Mouse (Mus musculus): ENCODE data around the gene Zfp358. TPM values are rescaled to one million over a fixed set of nuclear protein-coding genes. Genes with fewer than 3 reads are reported as not detected.

Zfp358 gene
- total and polyA plus RNA-seq, 2 experiments from 2014 or later: 25.0 to 59.7 TPM

GRCm38 (mm10) chr8:3485192-3485591 lies 7.7 kb upstream of the Zfp358 start:
- Histone ChIP-seq H3K27ac (ENCODE audit: low read depth) (no peak overlapping the region), H3K4me1 (ENCODE audit: control insufficient read depth, insufficient read depth) (0 out of 2 replicates have a peak, but pooled peaks cover 9% of the 10 kb centered on the region), H3K27me3 (ENCODE audit: control insufficient read depth, insufficient read depth, low read length) (no peaks in the 10 kb centered on the region), H3K9me3 (replicated peaks; ENCODE audit: control insufficient read depth, low read length) (no peaks in the 10 kb centered on the region), H3K36me3 (replicated peaks; ENCODE audit: control insufficient read depth, insufficient read depth, low read length) (no peaks in the 10 kb centered on the region), H3K4me2 (ENCODE audit: low read depth, low read length) (no peak overlapping the region), H3K4me3 (ENCODE audit: low read depth, low read length) (no peak overlapping the region), H3K9ac (replicated peaks; ENCODE audit: low read depth, low read length) (no peak overlapping the region)
- no peak for DNase-seq (ENCODE audit: low spot score)
- WGBS: 30% methylated on average over 5 of the region's 5 CpGs
- TF ChIP-seq CTCF (IDR thresholded peaks at IDR 0.05; ENCODE audit: low read depth) (no peak), EP300 (IDR thresholded peaks at IDR 0.05; ENCODE audit: low read depth) (no peak)
- ATAC-seq (ENCODE audit: insufficient read depth, low read depth): no peak

GRCm38 (mm10) chr8:3493845-3494208 lies 889 bp downstream of the Zfp358 start:
- H3K27me3 ChIP-seq (ENCODE audit: control insufficient read depth, insufficient read depth, low read length): no peaks in the 10 kb centered on the region
- DNase-seq (ENCODE audit: low spot score) (no peak), ATAC-seq (ENCODE audit: insufficient read depth, low read depth) (no peak)
- peak overlapping the region; percentile 96 for H3K9ac ChIP-seq (replicated peaks; ENCODE audit: low read depth, low read length)
- H3K36me3 ChIP-seq (replicated peaks; ENCODE audit: control insufficient read depth, insufficient read depth, low read length): peaks cover 16% of the 10 kb centered on the region
- peak overlapping the region; percentile 72 for H3K4me2 ChIP-seq (ENCODE audit: low read depth, low read length)
- TF ChIP-seq CTCF (IDR thresholded peaks at IDR 0.05; ENCODE audit: low read depth) (no peak), EP300 (IDR thresholded peaks at IDR 0.05; ENCODE audit: low read depth) (no peak)
- no peaks in the 10 kb centered on the region for H3K9me3 ChIP-seq (replicated peaks; ENCODE audit: control insufficient read depth, low read length)
- peak overlapping the region; percentile 75; the same call in 1 of the 2 replicates for H3K27ac ChIP-seq (ENCODE audit: low read depth)
- H3K4me3 ChIP-seq (ENCODE audit: low read depth, low read length): peak overlapping the region; percentile 96
- 19% methylated on average over 6 of the region's 6 CpGs for WGBS
- H3K4me1 ChIP-seq (ENCODE audit: control insufficient read depth, insufficient read depth): peaks cover 6% of the 10 kb centered on the region

GRCm38 (mm10) chr8:3495578-3496427 lies 2.9 kb downstream of the Zfp358 start:
- no peak for ATAC-seq (ENCODE audit: insufficient read depth, low read depth)
- Histone ChIP-seq H3K27ac (ENCODE audit: low read depth) (no peak overlapping the region), H3K4me1 (ENCODE audit: control insufficient read depth, insufficient read depth) (peaks cover 6% of the 10 kb centered on the region), H3K4me2 (ENCODE audit: low read depth, low read length) (no peak overlapping the region), H3K27me3 (ENCODE audit: control insufficient read depth, insufficient read depth, low read length) (no peaks in the 10 kb centered on the region), H3K9ac (replicated peaks; ENCODE audit: low read depth, low read length) (no peak overlapping the region), H3K9me3 (replicated peaks; ENCODE audit: control insufficient read depth, low read length) (no peaks in the 10 kb centered on the region), H3K4me3 (ENCODE audit: low read depth, low read length) (no peak overlapping the region), H3K36me3 (replicated peaks; ENCODE audit: control insufficient read depth, insufficient read depth, low read length) (peaks cover 16% of the 10 kb centered on the region)
- WGBS: 92% methylated on average over 44 of the region's 44 CpGs
- no peak for DNase-seq (ENCODE audit: low spot score)
- TF ChIP-seq CTCF (IDR thresholded peaks at IDR 0.05; ENCODE audit: low read depth): no peak
- no peak for TF ChIP-seq EP300 (IDR thresholded peaks at IDR 0.05; ENCODE audit: low read depth)

- Histone ChIP-seq H3K9me3 (replicated peaks; ENCODE audit: control insufficient read depth, low read length) (no peaks in the 10 kb centered on the region), H3K27ac (ENCODE audit: low read depth) (no peak overlapping the region), H3K4me1 (ENCODE audit: control insufficient read depth, insufficient read depth) (peaks cover 6% of the 10 kb centered on the region), H3K9ac (replicated peaks; ENCODE audit: low read depth, low read length) (no peak overlapping the region), H3K36me3 (replicated peaks; ENCODE audit: control insufficient read depth, insufficient read depth, low read length) (peaks cover 16% of the 10 kb centered on the region), H3K27me3 (ENCODE audit: control insufficient read depth, insufficient read depth, low read length) (no peaks in the 10 kb centered on the region), H3K4me3 (ENCODE audit: low read depth, low read length) (no peak overlapping the region), H3K4me2 (ENCODE audit: low read depth, low read length) (no peak overlapping the region)
- DNase-seq (ENCODE audit: low spot score) (no peak), ATAC-seq (ENCODE audit: insufficient read depth, low read depth) (no peak)
- WGBS: 88% methylated on average over 15 of the region's 15 CpGs
- TF ChIP-seq EP300 (IDR thresholded peaks at IDR 0.05; ENCODE audit: low read depth): no peak
- no peak for TF ChIP-seq CTCF (IDR thresholded peaks at IDR 0.05; ENCODE audit: low read depth)
Observed at GRCm38 (mm10) chr8:3496428-3496748, 3.5 kb downstream of the Zfp358 start.

- no peak overlapping the region for H3K4me2 ChIP-seq (ENCODE audit: low read depth, low read length)
- no peak overlapping the region for H3K27ac ChIP-seq (ENCODE audit: low read depth)
- peaks cover 6% of the 10 kb centered on the region for H3K4me1 ChIP-seq (ENCODE audit: control insufficient read depth, insufficient read depth)
- no peak for TF ChIP-seq CTCF (IDR thresholded peaks at IDR 0.05; ENCODE audit: low read depth)
- TF ChIP-seq EP300 (IDR thresholded peaks at IDR 0.05; ENCODE audit: low read depth): no peak
- no peak overlapping the region for H3K4me3 ChIP-seq (ENCODE audit: low read depth, low read length)
- H3K27me3 ChIP-seq (ENCODE audit: control insufficient read depth, insufficient read depth, low read length): no peaks in the 10 kb centered on the region
- ATAC-seq (ENCODE audit: insufficient read depth, low read depth): no peak
- no peak for DNase-seq (ENCODE audit: low spot score)
- peaks cover 16% of the 10 kb centered on the region for H3K36me3 ChIP-seq (replicated peaks; ENCODE audit: control insufficient read depth, insufficient read depth, low read length)
- no peaks in the 10 kb centered on the region for H3K9me3 ChIP-seq (replicated peaks; ENCODE audit: control insufficient read depth, low read length)
- no peak overlapping the region for H3K9ac ChIP-seq (replicated peaks; ENCODE audit: low read depth, low read length)
- WGBS: 88% methylated on average over 3 of the region's 3 CpGs
Observed at GRCm38 (mm10) chr8:3498583-3498982, 5.6 kb downstream of the Zfp358 start.

Data from heart, postnatal 0 days (tissue).